Mouse (Mus musculus): ENCODE measurements around the gene Apoh.

Gene Apoh

GRCm38 (mm10) chr11:108333583-108334379 lies 9.4 kb upstream of the Apoh start:
- no peak for DNase-seq

GRCm38 (mm10) chr11:108334658-108335057 lies 8.5 kb upstream of the Apoh start:
- no peak for DNase-seq

GRCm38 (mm10) chr11:108335536-108335935 lies 7.6 kb upstream of the Apoh start:
- DNase-seq, result no peak

GRCm38 (mm10) chr11:108336445-108336844 lies 6.7 kb upstream of the Apoh start:
- DNase-seq, result no peak

GRCm38 (mm10) chr11:108340293-108340692 lies 2.9 kb upstream of the Apoh start:
- no peak for DNase-seq

- DNase-seq, result no peak
These were observed 1.4 kb upstream of the Apoh start for GRCm38 (mm10) chr11:108341783-108342182.

GRCm38 (mm10) chr11:108343789-108344462 lies 772 bp downstream of the Apoh start, which contains the start of gene Prkca:
Gene Prkca (minus strand): TSS chr11:108343928.
- DNase-seq, result peak; percentile 92

GRCm38 (mm10) chr11:108344759-108345158 lies 1.6 kb downstream of the Apoh start:
- DNase-seq, result no peak

- no peak for DNase-seq
These were observed 2.2 kb downstream of the Apoh start for GRCm38 (mm10) chr11:108345321-108345720.

GRCm38 (mm10) chr11:108350799-108351198 lies 7.6 kb downstream of the Apoh start:
- DNase-seq, result no peak

GRCm38 (mm10) chr11:108352842-108353388 lies 9.8 kb downstream of the Apoh start:
- DNase-seq, result no peak

- no peak for DNase-seq
These were observed 12.9 kb downstream of the Apoh start for GRCm38 (mm10) chr11:108356020-108356419.

- peak; percentile 21 for DNase-seq
These were observed 15.8 kb downstream of the Apoh start for GRCm38 (mm10) chr11:108358911-108359310.

GRCm38 (mm10) chr11:108360983-108361382 lies 17.8 kb downstream of the Apoh start:
- DNase-seq, result no peak

- no peak for DNase-seq
These were observed 19.8 kb downstream of the Apoh start for GRCm38 (mm10) chr11:108362965-108363364.

GRCm38 (mm10) chr11:108363991-108364390 lies 20.8 kb downstream of the Apoh start:
- DNase-seq, result no peak

GRCm38 (mm10) chr11:108364945-108365589 lies 21.9 kb downstream of the Apoh start:
- DNase-seq, result peak; percentile 29

- no peak for DNase-seq
These were observed 22.4 kb downstream of the Apoh start for GRCm38 (mm10) chr11:108365600-108365999.

GRCm38 (mm10) chr11:108367046-108367445 lies 23.9 kb downstream of the Apoh start:
- no peak for DNase-seq

GRCm38 (mm10) chr11:108376815-108377214 lies 33.7 kb downstream of the Apoh start:
- DNase-seq, result no peak

GRCm38 (mm10) chr11:108377680-108378362 lies 34.7 kb downstream of the Apoh start:
- DNase-seq, result peak; percentile 62

GRCm38 (mm10) chr11:108378363-108378751 lies 35.2 kb downstream of the Apoh start:
- DNase-seq, result no peak

- no peak for DNase-seq
These were observed 39.5 kb downstream of the Apoh start for GRCm38 (mm10) chr11:108382664-108383063.

Measured in kidney, adult 11 months (tissue).